Mouse (Mus musculus): ENCODE results near the gene Prdm4. TPM values are rescaled to one million over a fixed set of nuclear protein-coding genes. Genes with fewer than 3 reads are reported as not detected.

Prdm4 gene
- polyA plus RNA-seq (2012; fragmentation: generic; extraction: Trizol) = 10 to 100 TPM in 1 of 2 experiments, 1 to 10 TPM in 1; 3.5 to 11.0 TPM

DNA sequence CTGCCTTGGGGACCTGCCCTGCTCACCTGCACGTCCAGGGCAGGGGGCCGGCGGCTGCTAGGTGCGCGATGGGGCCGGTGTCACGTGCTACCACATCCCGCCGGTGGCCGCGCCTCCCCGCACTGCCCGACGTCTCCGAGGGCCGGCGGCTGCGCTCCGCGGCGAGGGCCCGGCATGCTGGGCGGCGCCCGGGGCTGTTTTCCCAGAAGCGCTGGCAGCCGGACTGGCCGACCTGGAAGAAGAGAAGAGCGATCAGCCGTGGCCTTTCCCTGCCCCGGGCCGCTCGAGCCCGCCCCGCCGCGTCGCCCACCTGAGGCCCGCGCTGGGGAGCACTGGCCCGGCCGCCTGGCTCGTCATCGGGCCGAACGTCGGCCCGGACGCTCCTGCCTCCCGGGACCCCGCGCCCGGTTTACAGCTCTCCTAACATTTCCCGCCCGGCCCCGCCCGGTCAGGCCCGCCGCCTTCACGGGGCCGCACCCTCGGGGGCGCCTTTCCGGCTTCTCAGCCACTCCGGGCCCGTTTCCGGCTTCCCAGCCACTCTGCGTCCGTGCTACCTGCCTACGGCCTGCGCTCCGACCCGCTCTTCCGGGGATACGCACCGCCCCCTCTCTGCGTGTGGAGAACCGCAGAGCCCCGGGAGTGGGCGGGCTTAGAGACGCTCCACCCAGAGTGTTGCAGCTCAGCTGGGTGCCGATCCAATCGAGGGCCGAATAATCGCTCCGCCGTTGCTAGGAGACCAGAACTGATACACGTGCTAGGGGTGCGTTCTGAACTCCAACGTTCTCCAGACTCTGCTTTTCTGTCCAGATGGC is at the start of gene Prdm4:
Gene Prdm4 (minus strand): TSS at position 645 of the 812 bp plus-strand sequence.

DNA sequence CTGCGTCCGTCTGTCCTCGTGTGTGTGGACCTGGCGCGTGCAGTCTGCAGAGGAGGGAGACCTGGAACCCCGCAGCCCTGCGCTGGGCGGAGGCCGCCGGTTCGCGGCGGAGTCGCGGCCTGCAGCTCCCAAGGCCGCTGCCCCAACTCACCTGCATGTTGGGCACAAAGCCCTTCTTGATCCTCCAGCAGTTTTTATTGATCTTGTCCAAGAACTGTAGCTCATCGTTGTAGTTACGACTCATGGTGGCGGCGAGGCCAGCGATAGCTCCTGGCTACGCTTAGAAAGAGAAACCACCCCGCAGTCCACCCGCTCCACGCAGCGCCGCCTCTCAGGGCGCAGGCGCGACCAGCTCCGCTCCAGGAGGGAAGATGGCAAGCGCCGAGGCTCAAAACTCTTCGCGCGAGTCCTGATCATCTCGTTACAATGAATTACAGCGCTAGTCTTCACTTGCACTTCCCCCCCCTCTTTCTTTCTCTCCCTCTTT is 40.6 kb upstream of the Prdm4 start, which contains the start of gene Rtcb:
Gene Rtcb (minus strand): TSS at position 360 of the 487 bp plus-strand sequence.

DNA sequence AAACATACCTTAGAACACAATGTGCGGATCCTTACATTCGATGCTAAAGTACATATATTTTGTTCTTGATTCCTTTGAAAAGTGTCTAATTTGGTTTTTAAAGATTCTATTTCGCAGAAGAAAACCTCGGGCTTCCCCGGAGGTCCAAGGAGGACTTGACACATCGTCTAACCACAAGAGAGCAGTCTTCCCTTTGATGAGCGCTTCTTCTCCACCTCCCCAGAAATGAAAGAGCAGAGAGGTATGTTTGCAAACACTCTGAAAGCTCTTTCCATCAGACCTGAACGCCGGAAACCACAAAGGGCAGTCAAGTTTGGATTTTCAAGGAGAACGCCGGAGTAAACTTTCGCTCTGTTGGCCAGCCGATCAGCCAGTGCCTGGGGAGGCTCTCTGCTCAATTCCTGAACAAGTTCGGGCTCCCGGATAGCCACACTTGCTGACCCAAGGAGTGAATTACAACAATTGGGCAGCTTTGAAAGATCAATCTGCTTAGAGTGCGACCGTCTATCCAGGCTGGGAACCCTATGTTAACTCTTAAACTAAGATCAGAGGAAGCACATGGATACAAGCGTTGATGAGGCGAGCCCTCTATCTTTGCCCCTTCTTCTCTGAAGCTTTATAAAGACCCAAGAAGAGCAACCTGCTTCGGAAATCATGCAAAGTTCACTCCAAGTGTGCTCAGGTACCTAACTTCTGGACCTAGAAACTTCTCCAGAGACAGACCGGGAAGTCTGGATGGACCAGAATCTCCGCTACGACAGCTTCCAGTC is 10.9 kb upstream of the Prdm4 start, which contains the start of gene Ascl4:
Gene Ascl4 (plus strand): TSS at position 6 of the 770 bp plus-strand sequence.

Other genes with a start within 250 kb of the Prdm4 start
- 10 to 100 TPM in 1 of 2 experiments, 1 to 10 TPM in 1; 9.8 to 20.6 TPM for gene Pwp1, start 87.6 kb downstream of the Prdm4 start, polyA plus RNA-seq (2012; fragmentation: generic; extraction: Trizol)
- not detected for gene Ascl4, start 10.5 kb upstream of the Prdm4 start, polyA plus RNA-seq (2012; fragmentation: generic; extraction: Trizol)
- 100 to 1,000 TPM; 120 to 176 TPM for gene Rtcb, start 40.7 kb upstream of the Prdm4 start, polyA plus RNA-seq (2012; fragmentation: generic; extraction: Trizol)
- gene Bpifc, start 94.8 kb upstream of the Prdm4 start, polyA plus RNA-seq (2012; fragmentation: generic; extraction: Trizol) = under 1 TPM in 1 of 2 experiments, not detected in 1; 0.01 TPM
- gene Fbxo7, start 104.8 kb upstream of the Prdm4 start, polyA plus RNA-seq (2012; fragmentation: generic; extraction: Trizol) = 10 to 100 TPM; 10.0 to 21.2 TPM